Mouse (Mus musculus): Measurements from ENCODE around the gene Nobox.
A peak's percentile ranks its signal among the peaks of the same experiment; 100 is the strongest.

Nobox gene

DNA sequence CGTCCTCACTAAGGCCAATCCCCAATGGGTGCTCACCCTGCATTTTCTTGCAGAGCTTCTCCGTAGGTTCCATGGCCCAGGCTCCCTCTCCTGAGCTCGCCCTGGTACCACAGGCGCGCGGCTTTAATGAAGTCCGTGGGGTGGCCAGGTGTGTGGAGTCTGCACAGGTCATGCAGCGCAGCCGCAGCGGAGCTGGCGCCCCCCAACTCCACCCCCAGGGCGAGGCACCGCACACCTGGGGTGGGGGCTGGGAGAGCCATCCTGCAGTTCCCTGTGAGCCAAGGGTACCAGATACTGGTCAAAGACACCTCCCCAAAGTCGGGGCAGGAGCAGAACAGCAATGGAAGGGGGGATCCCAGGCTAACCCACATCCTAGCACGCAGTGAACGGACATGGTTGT lies at the start of gene Nobox:
Nobox (minus strand) TSS at position 101 of the 400 bp plus-strand sequence.
- peak; percentile 8 for DNase-seq

DNA sequence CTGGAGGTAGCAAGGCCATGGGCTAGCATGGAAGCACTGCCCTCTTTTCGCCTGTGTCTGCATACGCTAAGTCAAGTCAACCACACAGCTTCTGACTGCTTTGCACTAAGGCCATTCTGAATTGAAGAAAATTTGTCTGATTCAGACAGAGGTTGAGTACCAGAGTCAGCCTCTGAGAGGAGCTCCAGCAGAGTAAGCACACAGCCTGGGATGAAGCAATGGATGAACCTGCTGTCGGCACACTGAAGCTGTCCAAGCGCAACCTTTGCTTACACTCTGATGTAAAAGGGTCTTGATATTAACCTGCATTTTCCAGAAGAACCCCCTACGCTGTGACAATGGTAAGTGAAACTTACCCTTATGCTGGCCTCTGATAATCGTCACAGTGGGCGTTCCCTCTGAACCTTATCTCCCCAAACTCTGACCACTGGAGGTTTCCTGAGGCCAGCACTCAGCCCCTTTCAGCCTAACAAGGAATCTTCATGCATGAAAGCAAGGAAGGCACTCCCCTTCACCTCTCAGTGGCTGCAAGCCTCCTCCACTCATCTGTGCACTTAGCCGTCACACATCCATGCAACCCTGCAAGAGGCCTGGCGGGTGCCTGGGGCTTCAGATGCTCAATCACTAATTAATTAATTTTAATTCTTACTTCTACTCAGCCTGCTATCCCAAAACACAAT lies 45.3 kb upstream of the Nobox start:
- DNase-seq = no peak

DNA sequence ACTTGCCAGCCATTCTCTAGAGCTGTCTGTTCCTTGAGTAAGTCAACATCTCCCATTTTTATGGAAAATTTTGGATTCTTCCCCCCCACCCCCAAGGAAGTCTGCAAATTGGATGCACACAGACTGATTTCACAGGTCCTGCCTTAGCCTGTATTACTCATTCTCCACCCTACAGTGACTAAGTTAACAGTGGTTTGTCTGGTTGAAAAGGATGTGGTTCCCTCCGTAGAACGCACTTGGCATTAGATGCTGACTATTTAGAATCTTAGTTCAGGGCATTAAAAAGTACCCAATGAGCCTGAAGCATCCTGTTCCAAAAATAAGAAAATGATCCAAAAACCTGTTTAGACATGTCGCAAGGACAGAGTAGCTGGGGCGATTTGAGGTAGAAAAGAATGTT lies 44.1 kb upstream of the Nobox start:
- no peak for DNase-seq

DNA sequence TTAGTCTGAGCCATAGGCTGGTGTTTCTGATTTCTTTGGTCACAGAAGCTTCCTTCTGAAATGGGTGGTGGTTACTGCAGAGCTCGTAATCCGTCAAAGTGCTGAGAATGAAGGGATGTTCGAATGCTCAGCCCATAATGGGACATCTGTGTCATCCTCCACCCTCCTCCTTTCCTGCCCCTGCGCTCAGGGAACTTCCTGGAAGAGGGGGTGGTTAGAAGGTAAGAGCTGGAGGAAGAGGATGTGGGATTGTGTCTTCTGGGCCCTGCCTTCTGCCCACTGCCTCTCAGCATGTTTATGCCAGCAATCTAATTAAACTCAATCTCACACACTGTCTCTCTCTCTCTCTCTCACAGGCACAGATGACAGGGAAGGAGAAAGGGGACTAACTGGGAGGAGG lies 39.7 kb upstream of the Nobox start:
- no peak for DNase-seq

DNA sequence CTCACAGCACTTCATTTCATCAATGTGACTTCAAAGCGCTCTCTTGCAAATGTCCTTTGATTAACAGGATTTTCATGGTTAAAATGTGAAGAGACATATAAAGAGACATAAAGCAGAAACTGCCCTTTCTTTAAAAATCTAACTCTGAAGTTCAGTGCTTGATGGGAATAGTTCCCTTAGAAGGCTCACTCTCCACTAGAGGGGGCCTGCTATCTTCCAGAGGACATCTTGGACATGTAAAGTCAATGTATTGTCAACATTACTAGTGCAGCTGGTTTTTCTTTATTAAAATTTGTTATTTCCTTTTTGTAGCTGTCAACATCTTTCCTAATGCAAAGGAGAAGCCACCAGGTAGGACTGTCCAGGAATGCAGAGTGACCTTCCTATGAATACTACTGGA lies 38.3 kb upstream of the Nobox start:
- DNase-seq = no peak

DNA sequence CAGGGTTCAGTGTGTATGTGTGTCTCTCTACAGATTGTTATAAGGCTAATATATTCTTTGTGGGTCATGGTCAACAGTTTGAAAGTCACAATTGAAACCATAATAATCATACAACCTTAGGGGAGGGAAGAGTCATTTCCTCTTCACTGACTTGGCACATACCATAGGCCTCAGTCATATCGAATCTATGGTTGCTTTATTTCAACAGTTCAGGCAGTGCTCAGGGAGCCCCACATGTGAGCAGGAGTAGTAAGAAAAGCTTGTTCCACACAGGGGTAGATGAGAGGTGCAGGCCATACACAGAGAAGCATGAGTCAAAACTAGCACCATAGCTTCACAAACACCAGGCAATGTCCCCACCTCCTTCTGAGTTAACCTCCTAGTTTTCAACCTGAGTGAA lies 33.7 kb upstream of the Nobox start:
- no peak for DNase-seq

DNA sequence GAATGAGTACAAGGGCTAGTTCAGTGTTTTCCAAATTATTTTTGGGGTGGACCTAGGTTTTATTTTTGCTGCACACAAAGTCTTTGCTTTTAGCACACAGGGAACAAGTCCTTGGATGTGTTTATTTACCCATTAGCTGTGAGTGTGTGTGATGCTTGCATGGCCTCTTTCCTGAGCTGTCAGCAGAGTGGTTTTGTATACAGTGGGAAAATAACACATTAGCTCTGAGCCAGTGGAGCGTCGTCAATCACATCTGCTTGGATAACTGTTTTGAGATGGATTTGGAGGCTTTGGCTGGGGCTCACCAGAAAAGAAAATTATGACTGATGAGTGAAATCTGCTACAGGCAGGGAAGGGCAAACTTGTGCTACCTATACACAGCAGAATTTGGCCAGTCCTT lies 33.0 kb upstream of the Nobox start:
- no peak for DNase-seq

DNA sequence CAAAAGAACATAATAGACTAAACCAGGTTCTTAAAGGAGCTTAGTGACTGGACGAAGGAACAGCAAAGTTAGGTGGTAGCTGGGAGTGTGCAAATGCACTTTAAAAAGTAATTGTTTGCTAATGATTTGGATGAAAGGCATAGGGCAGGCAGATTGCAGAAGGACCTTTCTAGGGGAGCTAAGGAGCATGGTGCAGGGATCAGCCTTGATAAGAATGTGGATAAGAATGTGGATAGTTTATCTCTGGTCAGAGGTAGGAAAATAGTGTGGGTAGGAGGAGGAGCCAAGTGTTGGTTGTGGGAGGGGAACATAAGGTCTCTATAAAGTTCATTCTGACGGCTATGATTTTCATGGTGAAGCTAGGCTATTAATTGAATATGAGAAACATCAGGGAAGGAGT lies 29.4 kb upstream of the Nobox start:
- DNase-seq = no peak

DNA sequence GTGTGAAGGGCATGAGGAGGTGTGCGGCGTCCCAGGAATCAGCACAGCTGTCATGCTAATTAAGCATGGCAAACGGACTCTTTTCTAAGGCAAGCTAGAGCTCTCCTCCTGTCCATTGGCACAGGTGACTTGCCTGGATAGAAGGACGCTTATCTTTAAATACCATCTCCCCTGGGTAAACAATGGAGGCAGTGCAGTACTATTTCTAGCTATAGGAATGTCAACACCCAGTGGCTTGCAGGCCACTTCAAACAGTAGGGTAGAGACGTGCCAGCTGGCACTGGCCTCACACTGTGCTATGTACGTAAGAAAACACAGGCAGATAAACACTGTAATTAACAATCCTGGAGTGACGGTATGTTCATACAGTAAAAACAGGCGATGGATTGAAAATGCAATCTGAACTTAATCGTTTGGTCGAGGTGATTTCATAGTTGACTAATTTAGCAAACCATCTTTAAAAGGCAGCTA lies 28.2 kb upstream of the Nobox start:
- no peak for DNase-seq

DNA sequence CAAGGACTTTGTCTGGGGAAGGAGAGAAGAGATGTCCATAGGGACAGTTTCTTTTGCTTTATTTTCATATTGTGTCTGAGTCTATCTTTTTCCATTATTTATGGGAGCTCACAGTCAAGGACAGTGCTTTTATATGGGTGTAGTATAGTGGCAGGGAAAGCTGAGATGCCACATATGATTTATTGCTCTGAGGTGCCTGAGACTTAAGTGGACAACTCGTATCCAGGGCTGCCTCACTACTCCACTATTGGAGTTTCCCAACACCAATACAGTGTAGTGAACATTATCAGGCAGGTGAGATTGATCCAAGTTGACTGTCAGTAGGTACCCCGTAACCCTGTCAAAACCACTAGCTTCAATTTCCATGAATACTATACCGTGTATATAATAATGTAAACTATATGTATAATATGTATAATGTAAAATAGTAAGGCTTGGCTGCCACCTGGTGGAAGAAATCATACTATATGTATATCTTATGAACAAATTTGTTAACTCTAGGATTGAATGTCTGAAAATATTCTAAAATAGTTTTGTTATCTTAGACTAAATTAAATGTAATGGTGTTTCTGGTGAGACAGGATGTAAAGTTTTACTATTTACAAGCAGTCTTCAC lies 26.4 kb upstream of the Nobox start:
- DNase-seq = peak; percentile 16

DNA sequence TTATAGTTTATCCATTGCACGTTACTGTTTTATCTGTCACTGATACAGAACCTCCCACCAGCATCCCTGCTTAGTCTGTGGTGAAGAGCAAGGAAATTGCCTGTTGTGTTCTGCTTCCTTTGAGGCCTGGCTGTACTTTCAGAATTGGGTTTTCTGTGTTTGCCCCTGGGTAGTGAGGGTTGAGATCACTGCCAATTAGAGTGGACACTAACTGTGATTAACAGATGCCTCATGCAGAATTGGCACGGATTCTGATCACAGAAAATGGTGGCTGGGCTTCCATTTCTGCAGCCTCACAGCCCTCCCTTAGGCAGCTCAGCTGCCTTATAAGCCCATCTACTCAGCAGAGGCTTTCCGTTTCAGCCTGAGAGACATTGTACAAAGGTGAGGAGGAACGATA lies 24.1 kb upstream of the Nobox start:
- DNase-seq = no peak

DNA sequence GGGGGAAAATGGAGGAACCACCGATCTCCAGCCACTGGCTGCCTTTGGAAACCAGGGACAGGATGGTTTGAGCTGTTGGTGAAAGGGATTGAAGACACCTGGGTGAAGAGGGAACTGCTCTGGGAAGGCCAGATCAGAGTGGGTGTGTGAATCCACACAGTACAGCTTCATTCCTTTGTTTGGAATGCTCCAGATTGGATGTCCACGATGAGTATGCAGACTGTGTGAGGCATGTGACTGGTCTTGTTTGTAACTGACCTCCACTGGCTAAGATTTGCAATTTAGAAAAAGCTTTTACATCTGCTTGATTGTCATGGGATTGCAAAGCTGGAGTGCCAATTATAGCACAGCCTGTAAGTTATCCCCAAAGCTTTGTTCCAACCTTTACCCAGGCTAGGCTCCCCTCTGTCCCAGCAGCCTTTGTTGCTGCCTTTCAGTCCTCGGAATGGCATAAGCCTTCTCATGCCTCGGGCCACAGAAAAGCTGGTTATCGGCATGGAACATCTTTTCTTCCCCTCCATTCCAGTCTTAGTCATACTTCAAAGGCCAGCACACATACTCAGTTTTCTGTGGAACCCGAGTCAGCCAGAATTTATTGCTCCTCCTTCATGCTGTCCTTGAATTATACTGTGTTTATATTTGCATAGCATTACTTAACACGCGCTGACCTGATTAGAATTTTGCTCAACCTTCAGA lies 3.8 kb upstream of the Nobox start:
- DNase-seq = no peak

DNA sequence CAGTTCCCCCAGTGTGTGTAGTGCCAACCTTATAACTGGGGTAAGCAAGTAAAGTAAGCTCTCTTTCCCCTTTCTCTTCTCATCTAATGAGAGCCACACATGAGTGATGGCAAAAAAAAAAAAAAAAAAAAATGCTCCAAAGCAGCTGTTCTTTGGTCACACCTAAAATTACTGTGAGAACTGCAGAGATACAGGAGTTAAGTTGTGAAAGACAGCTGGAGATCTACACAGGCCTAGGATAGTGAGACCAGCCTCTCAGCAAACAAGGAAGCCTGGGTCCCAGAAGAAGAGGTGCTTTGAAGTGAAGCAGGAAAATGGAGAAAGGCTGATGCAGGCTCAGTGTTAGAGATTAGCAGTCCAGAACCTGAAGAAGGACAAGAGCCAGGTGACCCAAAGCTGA lies 3.2 kb upstream of the Nobox start:
- DNase-seq = no peak

DNA sequence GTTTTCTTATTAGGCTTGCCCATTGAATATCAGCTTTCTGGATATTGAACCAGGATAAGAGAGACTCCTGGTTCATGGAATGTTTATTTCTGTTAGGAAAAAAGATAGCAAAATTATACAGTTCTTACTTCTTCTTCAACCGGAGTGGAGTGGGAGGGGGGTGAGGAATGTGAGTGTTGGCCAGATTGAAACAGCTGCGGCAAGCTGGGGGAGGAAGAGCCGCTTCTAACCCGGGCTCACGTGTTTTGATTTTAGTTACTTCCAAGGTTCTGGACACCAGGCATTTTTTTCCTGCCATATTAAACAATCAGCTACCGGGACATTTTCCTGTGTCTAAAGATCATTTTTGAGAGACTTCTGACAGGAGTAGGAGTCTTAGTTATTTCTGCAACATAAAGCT lies 717 bp upstream of the Nobox start:
- DNase-seq = no peak

DNA sequence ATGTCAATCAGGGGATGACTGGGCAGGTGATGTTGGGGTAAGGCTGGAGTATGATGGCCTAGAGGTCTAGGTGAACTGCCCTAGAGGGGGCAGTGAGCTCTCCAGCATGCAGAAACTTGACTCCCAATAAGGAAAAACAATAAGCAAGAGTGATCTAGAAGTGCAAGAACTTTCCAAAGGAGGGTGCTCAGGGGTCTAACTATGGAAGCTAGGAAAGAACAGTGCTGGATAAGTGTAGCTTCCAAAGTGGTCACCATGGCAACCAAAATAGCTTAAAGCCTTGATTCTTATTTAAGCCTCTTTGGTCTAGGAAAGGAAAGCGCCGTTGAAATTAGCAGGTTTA lies 11.9 kb downstream of the Nobox start:
- DNase-seq = no peak

DNA sequence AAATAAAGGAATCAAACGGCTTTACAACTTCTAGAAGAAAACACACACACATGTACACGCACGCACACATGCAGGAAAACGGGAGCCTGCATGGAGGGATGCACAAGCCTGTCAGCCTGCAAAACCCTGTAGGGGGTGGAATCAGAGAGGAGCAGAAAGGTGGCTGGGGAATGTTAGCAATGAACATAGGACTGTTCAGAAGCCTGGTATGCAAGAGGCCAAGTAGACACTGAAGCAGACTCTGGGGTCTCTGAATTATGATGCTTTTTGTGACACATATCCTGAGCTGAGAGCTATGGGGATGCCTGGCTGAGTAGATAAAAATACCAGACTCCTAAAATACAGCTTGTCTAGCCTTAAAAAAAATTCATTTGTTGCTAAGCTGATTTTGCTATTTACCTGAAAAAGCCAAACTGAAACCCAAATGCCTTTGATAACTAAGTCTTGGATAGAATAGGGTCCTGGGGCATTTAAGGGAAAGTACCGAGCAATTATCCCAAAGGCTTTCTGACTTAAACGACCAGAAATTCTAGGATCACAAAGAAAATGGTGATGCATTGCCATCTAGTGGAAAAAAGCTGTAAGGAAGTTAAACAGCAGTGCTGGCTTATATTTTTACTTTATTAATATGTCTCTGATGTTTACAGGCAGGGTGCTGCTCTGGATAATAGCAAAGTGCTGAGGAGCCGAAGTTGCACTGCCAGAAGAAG lies 12.4 kb downstream of the Nobox start:
- no peak for DNase-seq

DNA sequence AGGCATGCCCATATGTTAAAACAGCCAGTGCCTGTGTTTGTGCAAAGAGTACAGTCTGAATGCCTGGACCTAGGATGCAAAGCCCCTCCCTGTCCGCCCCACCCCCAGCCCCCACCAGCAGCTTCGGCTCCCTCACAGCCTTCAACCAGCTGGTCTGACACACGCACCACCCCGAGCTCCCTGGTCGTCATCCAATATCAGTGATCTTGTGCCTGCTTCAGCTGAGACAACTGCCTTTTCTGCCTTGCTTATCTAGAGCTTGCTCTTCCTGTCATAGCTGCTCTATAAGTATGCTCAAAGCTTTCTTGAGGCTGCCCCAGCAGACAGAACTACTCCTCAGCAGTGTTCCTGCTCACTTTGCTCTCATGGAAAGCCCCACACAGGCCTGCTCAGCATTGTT lies 13.4 kb downstream of the Nobox start:
- DNase-seq = no peak

DNA sequence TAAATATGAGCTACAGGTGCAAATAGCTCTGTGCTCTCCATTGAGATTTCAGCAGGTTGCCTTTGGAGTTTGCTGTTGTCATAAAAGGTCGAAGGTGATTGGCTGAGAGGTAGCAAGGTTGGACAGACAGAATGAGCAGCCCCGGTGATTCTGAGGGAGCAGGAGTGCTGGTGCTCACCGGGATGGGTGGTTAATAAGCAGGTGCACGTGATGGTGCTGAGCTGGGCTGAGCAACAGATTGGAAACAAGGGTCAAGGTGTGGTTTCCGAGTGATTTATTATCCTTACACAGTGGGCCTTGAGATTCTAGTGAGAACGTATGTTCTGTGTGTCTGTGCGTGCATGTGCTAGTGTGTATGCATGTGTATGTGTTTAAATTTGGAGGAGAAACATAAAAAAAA lies 16.2 kb downstream of the Nobox start:
- no peak for DNase-seq

DNA sequence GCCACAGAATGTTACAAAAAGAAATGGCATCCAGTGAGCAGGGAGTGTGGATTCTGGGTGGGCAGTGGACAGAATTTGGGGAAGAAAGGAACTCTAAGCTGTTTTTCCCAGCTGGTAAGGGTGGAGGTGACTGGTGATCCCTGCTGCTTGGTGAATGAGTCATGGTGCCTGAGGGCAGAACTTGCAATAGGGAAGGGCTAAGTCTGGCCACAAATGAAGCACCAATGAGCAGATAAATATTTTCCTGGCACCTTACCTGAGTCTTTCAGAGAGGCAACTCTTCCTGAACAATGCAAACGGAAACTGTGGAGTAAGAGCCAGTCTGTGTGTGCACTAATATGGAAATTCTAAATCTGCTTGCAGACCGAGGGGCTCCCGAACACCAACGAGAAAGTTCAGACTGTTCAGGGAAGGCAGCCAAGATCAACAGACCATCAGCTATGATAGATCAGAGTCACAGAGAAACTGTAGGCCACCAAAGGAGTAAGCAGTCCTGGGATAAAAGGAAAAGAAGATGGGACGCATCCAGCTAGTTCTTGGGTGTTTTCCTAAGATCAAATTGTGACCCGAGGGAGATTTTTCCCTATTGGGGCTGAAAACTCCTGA lies 16.8 kb downstream of the Nobox start:
- DNase-seq = no peak

DNA sequence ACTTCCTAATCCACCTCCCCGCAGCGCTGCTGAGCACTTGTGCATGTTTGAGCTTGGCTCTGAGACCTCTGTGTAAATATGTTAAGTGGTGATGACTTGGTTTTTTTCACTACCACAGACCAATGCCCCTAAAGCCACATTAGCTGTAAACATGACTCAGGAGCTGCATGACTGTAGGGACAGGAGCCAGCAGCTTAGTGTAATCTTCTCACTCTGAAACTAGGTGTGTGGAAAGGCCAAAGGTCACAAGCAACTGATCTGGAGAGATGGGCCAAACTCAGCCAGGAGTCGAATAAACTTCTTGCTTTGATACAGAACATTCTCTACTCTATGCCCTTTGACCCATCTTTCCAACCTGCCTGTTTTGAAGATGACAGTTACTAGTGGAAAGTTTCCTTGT lies 17.3 kb downstream of the Nobox start:
- DNase-seq = no peak

DNA sequence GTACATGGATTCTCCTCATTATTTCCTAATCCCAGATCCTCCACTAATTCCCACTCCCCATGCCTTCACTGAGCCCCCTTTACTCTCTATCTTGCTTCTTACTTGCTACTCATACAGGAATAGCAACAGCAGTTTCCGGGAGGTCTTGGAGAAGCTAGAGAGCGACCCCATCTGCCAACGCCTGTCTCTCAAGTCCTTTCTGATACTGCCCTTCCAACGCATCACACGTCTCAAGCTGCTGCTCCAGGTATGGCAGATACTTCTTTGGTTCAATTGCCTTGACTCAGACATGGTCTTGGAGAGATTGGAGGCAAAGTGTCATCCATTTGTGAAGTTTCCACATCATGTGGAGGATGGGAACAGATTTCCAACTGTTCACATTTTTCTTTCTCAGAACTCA lies 28.9 kb downstream of the Nobox start:
- no peak for DNase-seq

DNA sequence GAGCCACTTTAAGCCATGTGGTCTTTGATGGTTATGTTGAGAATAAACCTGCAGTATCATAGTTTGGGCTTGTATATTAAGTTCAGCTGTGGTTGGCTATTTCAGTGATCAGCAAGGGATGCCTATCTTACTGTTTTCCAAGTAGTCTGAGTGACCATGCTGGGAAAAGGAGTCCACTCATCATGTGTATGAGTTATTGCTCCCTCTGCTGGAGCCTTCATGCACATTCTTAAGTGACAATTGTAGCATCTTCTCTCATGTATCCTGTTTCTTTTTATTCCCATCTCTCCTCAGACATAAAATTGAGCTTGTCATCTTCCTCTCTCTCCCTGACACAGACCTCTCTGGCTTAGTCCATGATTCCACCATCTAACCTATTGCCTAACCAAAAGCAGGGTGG lies 31.1 kb downstream of the Nobox start:
- peak; percentile 15 for DNase-seq

DNA sequence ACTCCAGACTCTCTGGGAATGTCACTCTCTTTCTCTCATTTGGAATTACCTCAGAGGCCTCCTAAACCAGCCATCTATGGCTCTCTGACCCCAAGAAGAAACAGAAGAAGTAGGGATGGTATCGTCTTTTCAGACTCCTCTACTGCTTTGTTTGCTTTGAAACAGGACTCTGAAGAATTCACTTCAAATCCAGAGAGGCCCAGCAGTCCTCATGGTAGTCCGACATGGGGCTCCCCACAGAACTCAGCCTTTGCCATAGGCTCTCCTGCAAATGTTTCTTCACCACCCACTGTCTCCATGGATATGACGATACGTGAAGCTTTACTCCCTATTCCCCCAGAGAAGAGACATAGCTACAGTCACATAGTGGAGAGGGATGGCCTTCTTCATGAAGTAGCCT lies 35.2 kb downstream of the Nobox start:
- DNase-seq = no peak

DNA sequence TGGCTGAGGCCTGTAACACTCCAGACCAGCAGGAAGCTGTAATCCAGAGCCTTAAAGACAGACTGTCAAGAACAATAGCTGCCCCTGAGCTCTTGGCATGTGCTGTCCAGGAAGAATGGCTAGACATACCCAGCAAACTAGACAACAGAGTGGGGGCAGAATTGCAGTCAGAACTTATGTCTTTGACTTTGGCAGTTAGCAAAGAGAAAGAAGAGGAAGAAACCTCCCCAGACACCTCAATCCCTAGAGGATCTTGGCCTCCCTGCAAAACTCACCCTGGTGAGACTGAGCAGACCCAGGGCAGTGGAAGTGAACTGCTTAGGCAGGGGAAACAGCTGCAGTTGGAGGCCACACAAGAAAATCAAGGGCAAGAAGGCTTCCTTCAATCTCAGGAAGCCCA lies 36.8 kb downstream of the Nobox start:
- DNase-seq = no peak
